Mouse (Mus musculus): ENCODE results near the gene Dnah8. TPM values are rescaled to one million over a fixed set of nuclear protein-coding genes. Genes with fewer than 3 reads are reported as not detected.

The Dnah8 gene
- polyA plus RNA-seq, 1 experiment = 10.7 TPM

- Histone ChIP-seq H3K27ac (ENCODE audit: insufficient read depth, low read depth, low read length) (no peak overlapping the region), H3K27me3 (ENCODE audit: control insufficient read depth, insufficient read depth, low read length) (no peaks in the 10 kb centered on the region), H3K4me1 (ENCODE audit: control insufficient read depth, insufficient read depth, insufficient read length, low read length) (no peaks in the 10 kb centered on the region), H3K36me3 (ENCODE audit: control insufficient read depth, insufficient read depth, low read length) (0 out of 2 replicates have a peak, but pooled peaks cover 1% of the 10 kb centered on the region), H3K4me3 (ENCODE audit: low read depth, low read length) (no peak overlapping the region)
- TF ChIP-seq CTCF (IDR thresholded peaks at IDR 0.05; ENCODE audit: extremely low read depth, insufficient read length, insufficient replicate concordance, low read depth, low read length) (peak; percentile 33; the same call in 1 of the 2 replicates), POLR2A (IDR thresholded peaks at IDR 0.05; ENCODE audit: low read depth, low read length) (no peak)
- 96% methylated on average over 4 of the region's 4 CpGs for WGBS
Measured at GRCm38 (mm10) chr17:30760307-30760706, 136.2 kb downstream of the Dnah8 start.

- Histone ChIP-seq H3K4me3 (ENCODE audit: low read depth, low read length) (no peak overlapping the region), H3K27me3 (ENCODE audit: control insufficient read depth, insufficient read depth, low read length) (no peaks in the 10 kb centered on the region), H3K27ac (ENCODE audit: insufficient read depth, low read depth, low read length) (no peak overlapping the region), H3K36me3 (ENCODE audit: control insufficient read depth, insufficient read depth, low read length) (peaks cover 5% of the 10 kb centered on the region; the same call in 1 of the 2 replicates), H3K4me1 (ENCODE audit: control insufficient read depth, insufficient read depth, insufficient read length, low read length) (no peaks in the 10 kb centered on the region)
- TF ChIP-seq CTCF (IDR thresholded peaks at IDR 0.05; ENCODE audit: extremely low read depth, insufficient read length, insufficient replicate concordance, low read depth, low read length) = no peak
- TF ChIP-seq POLR2A (IDR thresholded peaks at IDR 0.05; ENCODE audit: low read depth, low read length) = no peak
- 93% methylated on average over 8 of the region's 8 CpGs for WGBS
Measured at GRCm38 (mm10) chr17:30764276-30764675, 140.1 kb downstream of the Dnah8 start.

GRCm38 (mm10) chr17:30774416-30774815, 150.3 kb downstream of the Dnah8 start:
- Histone ChIP-seq H3K27me3 (ENCODE audit: control insufficient read depth, insufficient read depth, low read length) (no peaks in the 10 kb centered on the region), H3K36me3 (ENCODE audit: control insufficient read depth, insufficient read depth, low read length) (peaks cover 12% of the 10 kb centered on the region; the same call in 1 of the 2 replicates), H3K4me3 (ENCODE audit: low read depth, low read length) (no peak overlapping the region), H3K27ac (ENCODE audit: insufficient read depth, low read depth, low read length) (no peak overlapping the region), H3K4me1 (ENCODE audit: control insufficient read depth, insufficient read depth, insufficient read length, low read length) (no peaks in the 10 kb centered on the region)
- no peak for TF ChIP-seq CTCF (IDR thresholded peaks at IDR 0.05; ENCODE audit: extremely low read depth, insufficient read length, insufficient replicate concordance, low read depth, low read length)
- TF ChIP-seq POLR2A (IDR thresholded peaks at IDR 0.05; ENCODE audit: low read depth, low read length) = no peak

- WGBS = 68% methylated on average over 5 of the region's 5 CpGs
- no peaks in the 10 kb centered on the region for H3K4me1 ChIP-seq (ENCODE audit: control insufficient read depth, insufficient read depth, insufficient read length, low read length)
- H3K4me3 ChIP-seq (ENCODE audit: low read depth, low read length) = no peak overlapping the region
- no peaks in the 10 kb centered on the region for H3K27me3 ChIP-seq (ENCODE audit: control insufficient read depth, insufficient read depth, low read length)
- no peak overlapping the region for H3K27ac ChIP-seq (ENCODE audit: insufficient read depth, low read depth, low read length)
- no peak for TF ChIP-seq CTCF (IDR thresholded peaks at IDR 0.05; ENCODE audit: extremely low read depth, insufficient read length, insufficient replicate concordance, low read depth, low read length)
- TF ChIP-seq POLR2A (IDR thresholded peaks at IDR 0.05; ENCODE audit: low read depth, low read length) = no peak
- peaks cover 10% of the 10 kb centered on the region; the same call in 1 of the 2 replicates for H3K36me3 ChIP-seq (ENCODE audit: control insufficient read depth, insufficient read depth, low read length)
Measured at GRCm38 (mm10) chr17:30775096-30775495, 150.9 kb downstream of the Dnah8 start.

GRCm38 (mm10) chr17:30781046-30781445, 156.9 kb downstream of the Dnah8 start:
- no peaks in the 10 kb centered on the region for H3K27me3 ChIP-seq (ENCODE audit: control insufficient read depth, insufficient read depth, low read length)
- TF ChIP-seq POLR2A (IDR thresholded peaks at IDR 0.05; ENCODE audit: low read depth, low read length) (no peak), CTCF (IDR thresholded peaks at IDR 0.05; ENCODE audit: extremely low read depth, insufficient read length, insufficient replicate concordance, low read depth, low read length) (no peak)
- peaks cover 15% of the 10 kb centered on the region for H3K36me3 ChIP-seq (ENCODE audit: control insufficient read depth, insufficient read depth, low read length)
- no peak overlapping the region for H3K27ac ChIP-seq (ENCODE audit: insufficient read depth, low read depth, low read length)
- H3K4me1 ChIP-seq (ENCODE audit: control insufficient read depth, insufficient read depth, insufficient read length, low read length) = no peaks in the 10 kb centered on the region
- H3K4me3 ChIP-seq (ENCODE audit: low read depth, low read length) = no peak overlapping the region
- 85% methylated on average over 8 of the region's 8 CpGs for WGBS

- no peak overlapping the region for H3K4me3 ChIP-seq (ENCODE audit: low read depth, low read length)
- no peak overlapping the region for H3K27ac ChIP-seq (ENCODE audit: insufficient read depth, low read depth, low read length)
- H3K4me1 ChIP-seq (ENCODE audit: control insufficient read depth, insufficient read depth, insufficient read length, low read length) = no peaks in the 10 kb centered on the region
- H3K36me3 ChIP-seq (ENCODE audit: control insufficient read depth, insufficient read depth, low read length) = peaks cover 13% of the 10 kb centered on the region
- WGBS = 84% methylated on average over 14 of the region's 14 CpGs
- TF ChIP-seq POLR2A (IDR thresholded peaks at IDR 0.05; ENCODE audit: low read depth, low read length) (no peak), CTCF (IDR thresholded peaks at IDR 0.05; ENCODE audit: extremely low read depth, insufficient read length, insufficient replicate concordance, low read depth, low read length) (no peak)
- no peaks in the 10 kb centered on the region for H3K27me3 ChIP-seq (ENCODE audit: control insufficient read depth, insufficient read depth, low read length)
Measured at GRCm38 (mm10) chr17:30782286-30782685, 158.1 kb downstream of the Dnah8 start.

GRCm38 (mm10) chr17:30788361-30788760, 164.2 kb downstream of the Dnah8 start:
- H3K4me3 ChIP-seq (ENCODE audit: low read depth, low read length) = no peak overlapping the region
- H3K27ac ChIP-seq (ENCODE audit: insufficient read depth, low read depth, low read length) = no peak overlapping the region
- no peaks in the 10 kb centered on the region for H3K27me3 ChIP-seq (ENCODE audit: control insufficient read depth, insufficient read depth, low read length)
- TF ChIP-seq CTCF (IDR thresholded peaks at IDR 0.05; ENCODE audit: extremely low read depth, insufficient read length, insufficient replicate concordance, low read depth, low read length) (no peak), POLR2A (IDR thresholded peaks at IDR 0.05; ENCODE audit: low read depth, low read length) (no peak)
- H3K4me1 ChIP-seq (ENCODE audit: control insufficient read depth, insufficient read depth, insufficient read length, low read length) = no peaks in the 10 kb centered on the region
- H3K36me3 ChIP-seq (ENCODE audit: control insufficient read depth, insufficient read depth, low read length) = peaks cover 8% of the 10 kb centered on the region
- WGBS = 95% methylated on average over 8 of the region's 8 CpGs
